Mouse (Mus musculus): ENCODE data around the gene Pithd1.

GRCm38 (mm10) chr4:136027416-136028131 lies 40.5 kb upstream of the Pithd1 start:
- TF ChIP-seq CTCF (IDR thresholded peaks at IDR 0.05) (no peak), EP300 (IDR thresholded peaks at IDR 0.05) (no peak)

Data from lung, postnatal 0 days (tissue).